Mouse (Mus musculus) CD4-positive naive resting alpha-beta T cell, adult 76 days (primary cell): ENCODE measurements around the gene Defb19. TPM values are rescaled to one million over a fixed set of nuclear protein-coding genes. Genes with fewer than 3 reads are reported as not detected.

Source experiments
- total RNA-seq: library from RNA; stranded (reverse); gene quantifications from one replicate; pipeline ENCODE4 v1.2.4, GENCODE M21; 2023

The Defb19 gene
- not detected for total RNA-seq

DNA sequence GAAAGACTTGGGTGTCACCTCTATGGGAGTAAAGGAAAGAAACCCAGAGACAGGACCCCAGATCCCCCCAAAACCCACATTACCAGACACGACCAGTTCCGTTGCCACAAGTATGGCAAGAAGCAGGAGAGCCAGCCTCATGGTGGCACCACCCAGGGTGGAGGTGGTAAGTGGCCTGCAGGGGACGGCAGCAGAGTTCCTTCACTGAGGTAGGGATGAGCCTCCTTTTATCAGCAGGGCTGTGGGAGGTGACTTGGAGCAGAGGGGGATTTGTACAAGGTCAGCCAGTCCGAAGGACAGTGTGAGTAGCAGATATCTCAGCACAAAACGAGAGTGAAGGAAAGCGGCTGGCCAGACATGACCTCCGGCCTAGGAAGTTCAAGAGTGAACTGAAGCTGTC is at the start of gene Defb19:
Defb19 (minus strand) TSS at position 206 of the 400 bp plus-strand sequence.

DNA sequence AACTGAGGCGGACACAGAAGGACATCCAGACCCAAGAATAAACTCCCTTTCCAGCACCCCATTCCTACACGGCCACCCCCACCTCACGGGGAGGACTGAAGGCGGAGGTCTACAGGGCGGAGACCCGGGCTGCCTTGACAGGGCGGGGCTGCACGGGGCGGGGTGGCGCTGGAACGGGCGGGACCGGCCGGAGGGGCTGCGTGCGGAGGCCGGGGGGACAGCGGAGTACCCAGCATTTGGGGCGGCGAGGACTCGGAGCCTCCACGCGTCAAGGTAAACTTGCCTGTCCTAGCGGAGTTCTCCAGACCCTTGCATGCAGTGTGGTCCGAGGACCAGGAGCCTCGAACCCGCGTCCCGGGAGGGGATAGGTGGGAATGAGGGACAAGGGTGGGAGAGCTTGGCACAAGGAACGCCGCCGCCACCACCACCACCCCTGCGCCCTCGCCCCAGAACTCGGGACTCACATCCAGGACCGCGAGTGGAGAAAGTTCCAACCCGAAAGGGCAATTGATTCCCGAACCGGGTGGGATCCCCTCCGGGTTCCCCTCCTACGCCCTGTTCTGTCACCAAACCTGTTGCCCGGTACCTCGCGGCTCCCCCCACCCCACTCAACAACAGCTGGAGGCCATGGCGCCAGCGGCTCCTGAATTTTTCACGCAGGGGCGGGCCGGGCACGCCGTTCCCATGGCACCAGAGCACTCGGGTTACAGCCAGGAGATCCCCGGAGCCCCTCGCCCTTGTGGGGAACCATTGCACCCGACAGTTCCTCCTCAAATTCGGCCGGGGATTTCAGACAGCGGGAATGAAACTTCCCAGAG is 46.9 kb upstream of the Defb19 start, which contains the start of gene Rem1:
Rem1 (plus strand) TSS at position 178 of the 818 bp plus-strand sequence.

DNA sequence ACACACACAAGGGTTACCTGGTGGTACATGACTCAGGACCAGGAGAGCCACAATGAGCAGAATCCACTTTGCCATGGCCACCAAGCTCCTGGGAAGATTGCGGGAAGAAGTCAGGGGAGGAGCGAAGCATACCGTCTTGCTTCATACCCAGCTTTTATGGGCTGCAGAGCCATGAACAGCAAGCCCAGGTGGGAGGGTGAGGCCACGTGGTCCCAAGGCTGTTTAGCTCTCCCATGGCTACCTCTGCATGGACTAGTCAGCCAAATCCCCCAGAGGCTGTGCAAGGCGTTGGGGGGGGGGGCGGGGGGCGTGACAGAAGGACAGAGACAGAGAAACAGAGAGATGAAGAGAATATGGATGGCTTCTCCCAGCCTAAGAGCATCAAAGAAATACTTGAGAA is 42.8 kb upstream of the Defb19 start, which contains the start of gene Defb25:
Defb25 (minus strand) TSS at position 101 of the 400 bp plus-strand sequence.

DNA sequence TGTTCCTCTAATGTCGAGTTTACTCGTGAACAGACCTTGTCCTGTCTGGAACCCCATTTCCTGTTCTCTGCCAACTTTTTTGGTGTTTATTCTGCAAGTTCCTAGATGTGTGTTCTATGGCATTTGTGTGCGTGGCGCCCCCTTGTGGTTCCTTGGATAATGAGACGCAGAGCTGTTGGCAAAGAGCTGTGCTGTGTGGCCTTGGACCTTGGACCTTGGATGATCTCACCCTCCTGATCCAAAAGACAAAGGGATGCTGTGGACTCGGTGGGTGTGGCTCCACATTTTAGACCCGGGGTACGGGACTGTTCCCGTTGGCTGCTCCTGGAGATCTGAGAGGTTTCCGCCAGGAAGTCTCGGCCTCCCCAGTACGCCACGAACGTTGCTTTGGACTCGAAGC is 23.9 kb upstream of the Defb19 start, which contains the start of gene Defb36:
Defb36 (plus strand) TSS at position 271 of the 400 bp plus-strand sequence.

DNA sequence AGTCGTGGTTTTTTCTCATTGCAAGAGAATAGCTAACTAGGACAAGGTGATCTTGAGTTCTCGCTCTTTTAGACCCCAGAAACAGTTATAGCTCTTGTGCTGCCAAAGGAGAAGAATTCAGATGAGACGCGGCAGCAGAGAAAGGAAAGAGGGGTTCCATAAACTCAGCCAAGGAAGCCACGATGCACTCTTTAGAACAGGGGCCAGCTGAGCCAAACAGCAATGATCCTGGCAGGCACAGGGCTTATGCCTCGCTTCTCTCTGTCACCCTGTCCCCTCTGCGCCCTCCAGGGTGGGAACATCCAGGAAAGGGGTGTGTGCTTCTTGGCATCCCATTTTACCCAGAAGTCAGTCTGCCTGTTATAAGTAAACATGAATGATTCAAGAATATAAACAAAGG is 19.2 kb upstream of the Defb19 start, which contains the start of gene Defb45:
Defb45 (minus strand) TSS at position 101 of the 400 bp plus-strand sequence.

DNA sequence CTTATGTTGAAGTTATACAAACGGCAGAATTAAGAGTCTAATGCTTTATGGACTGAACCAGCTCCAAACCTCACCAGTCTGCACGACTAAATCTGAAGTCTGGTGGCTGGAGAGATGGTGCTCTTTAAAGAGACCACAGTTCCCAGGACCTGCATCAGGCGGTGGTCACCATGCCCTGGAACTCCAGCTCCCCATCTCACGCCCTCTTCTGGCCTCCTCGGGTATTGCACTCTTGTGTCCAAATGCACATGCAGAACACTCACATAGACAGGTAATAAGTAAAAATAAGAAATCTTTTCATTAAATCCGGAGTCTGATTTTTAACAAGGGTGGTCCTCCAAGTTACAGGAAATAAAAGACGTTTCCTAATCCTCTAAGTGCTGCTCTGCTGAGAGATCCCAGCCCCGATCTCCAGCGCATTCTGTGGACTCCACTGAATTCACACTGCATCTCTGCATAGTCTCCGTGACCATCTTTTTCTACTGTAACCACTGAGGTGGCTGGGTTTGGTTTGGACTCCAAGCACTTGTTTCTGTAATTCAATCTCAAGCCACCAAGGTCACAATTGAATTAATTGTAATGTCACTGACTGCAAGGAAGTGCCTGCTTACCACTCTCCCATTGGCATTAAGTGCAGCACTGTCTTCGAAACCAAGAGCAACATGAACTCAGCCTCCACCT is 7.9 kb downstream of the Defb19 start, which contains the start of gene Defb21:
Defb21 (plus strand) TSS at position 631 of the 681 bp plus-strand sequence.

DNA sequence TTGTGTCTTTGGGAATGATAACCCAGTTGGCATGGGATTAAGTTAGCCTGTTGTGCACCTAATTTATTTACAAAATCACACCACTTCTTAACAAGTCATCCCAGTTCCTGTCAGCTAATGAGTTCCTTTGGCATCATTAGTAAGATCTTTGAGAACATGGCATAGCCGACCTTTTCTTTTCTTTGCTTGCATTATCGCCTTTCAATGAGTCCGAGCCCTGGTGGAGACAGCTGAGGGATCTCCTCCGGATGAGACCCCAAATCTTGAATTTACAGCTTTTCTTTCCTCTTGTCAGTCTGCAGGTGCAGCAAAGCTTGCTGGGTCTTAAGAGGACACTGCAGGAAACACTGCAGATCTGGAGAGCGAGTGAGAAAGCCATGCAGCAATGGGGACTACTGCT is 11.1 kb downstream of the Defb19 start, which contains the start of gene Gm17416:
Gm17416 (plus strand) TSS at position 301 of the 400 bp plus-strand sequence.

DNA sequence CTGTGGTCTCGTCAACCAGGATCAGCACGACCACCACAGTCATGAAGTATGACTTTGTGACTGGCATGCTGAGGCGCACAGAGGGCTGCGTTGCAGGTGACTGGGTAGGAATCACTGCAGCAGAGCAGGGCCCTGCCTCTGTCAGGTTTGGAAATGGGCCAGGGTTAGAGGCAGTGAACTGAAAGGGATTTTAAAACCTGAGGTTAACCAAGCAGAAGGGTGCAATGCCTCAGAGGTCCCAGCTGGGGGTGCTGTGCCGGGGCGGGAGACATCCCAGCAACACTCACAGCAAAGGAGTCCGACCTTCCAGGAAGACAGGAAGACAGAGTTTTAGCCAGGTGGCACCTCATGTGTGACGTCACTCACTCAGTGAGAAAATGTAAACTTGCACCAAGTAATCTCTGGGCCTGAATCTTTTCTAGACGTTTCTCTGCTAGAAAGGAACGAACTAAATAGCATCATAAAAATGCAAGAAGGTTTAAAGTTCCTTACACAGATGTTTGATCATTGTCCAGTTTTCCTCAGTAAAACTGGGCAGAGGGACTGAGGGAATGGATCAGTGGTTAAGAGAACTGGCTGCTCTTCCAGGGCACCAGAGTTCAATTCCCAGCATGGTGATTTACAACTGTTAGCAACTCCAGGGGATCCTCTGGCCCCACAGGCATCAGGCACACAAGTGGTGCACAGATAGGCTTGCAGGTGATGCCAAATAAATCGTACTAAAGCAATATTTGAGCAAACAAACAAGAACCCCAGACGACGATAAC is 40.0 kb downstream of the Defb19 start, which contains the start of gene Defb29:
Defb29 (minus strand) TSS at position 155 of the 767 bp plus-strand sequence.

Other genes with a start within 250 kb of the Defb19 start
- gene Rbck1, start 247.7 kb downstream of the Defb19 start, total RNA-seq: 231 TPM
- 20.1 TPM for gene Trib3, start 236.3 kb downstream of the Defb19 start, total RNA-seq
- not detected for gene Nrsn2, start 203.7 kb downstream of the Defb19 start, total RNA-seq
- 0.56 TPM for gene Sox12, start 182.2 kb downstream of the Defb19 start, total RNA-seq
- 1.4 TPM for gene Zcchc3, start 165.3 kb downstream of the Defb19 start, total RNA-seq
- not detected for gene 6820408C15Rik, start 164.7 kb downstream of the Defb19 start, total RNA-seq
- not detected for gene Defb23, start 115.7 kb downstream of the Defb19 start, total RNA-seq
- not detected for gene Defb20, start 103.2 kb downstream of the Defb19 start, total RNA-seq
- gene Defb22, start 90.2 kb downstream of the Defb19 start, total RNA-seq: not detected
- gene Defb26, start 68.6 kb downstream of the Defb19 start, total RNA-seq: not detected
- gene Defb28, start 62.1 kb downstream of the Defb19 start, total RNA-seq: not detected
- gene Defb29, start 40.2 kb downstream of the Defb19 start, total RNA-seq: not detected
- not detected for gene Gm17416, start 11.0 kb downstream of the Defb19 start, total RNA-seq
- not detected for gene Defb21, start 7.6 kb downstream of the Defb19 start, total RNA-seq
- gene Defb45, start 19.1 kb upstream of the Defb19 start, total RNA-seq: not detected
- not detected for gene Defb36, start 24.0 kb upstream of the Defb19 start, total RNA-seq
- gene Defb25, start 42.7 kb upstream of the Defb19 start, total RNA-seq: not detected
- 0.35 TPM for gene Rem1, start 46.6 kb upstream of the Defb19 start, total RNA-seq
- gene H13, start 89.1 kb upstream of the Defb19 start, total RNA-seq: 137 TPM
- gene Mcts2, start 106.7 kb upstream of the Defb19 start, total RNA-seq: 24.8 TPM
- gene Id1, start 155.9 kb upstream of the Defb19 start, total RNA-seq: 2.6 TPM
- not detected for gene Cox4i2, start 173.9 kb upstream of the Defb19 start, total RNA-seq